Mouse (Mus musculus): ENCODE data around the gene Rftn2. TPM values are rescaled to one million over a fixed set of nuclear protein-coding genes. Genes with fewer than 3 reads are reported as not detected.

The Rftn2 gene
- polyA plus RNA-seq, 1 experiment: 41.0 TPM

DNA sequence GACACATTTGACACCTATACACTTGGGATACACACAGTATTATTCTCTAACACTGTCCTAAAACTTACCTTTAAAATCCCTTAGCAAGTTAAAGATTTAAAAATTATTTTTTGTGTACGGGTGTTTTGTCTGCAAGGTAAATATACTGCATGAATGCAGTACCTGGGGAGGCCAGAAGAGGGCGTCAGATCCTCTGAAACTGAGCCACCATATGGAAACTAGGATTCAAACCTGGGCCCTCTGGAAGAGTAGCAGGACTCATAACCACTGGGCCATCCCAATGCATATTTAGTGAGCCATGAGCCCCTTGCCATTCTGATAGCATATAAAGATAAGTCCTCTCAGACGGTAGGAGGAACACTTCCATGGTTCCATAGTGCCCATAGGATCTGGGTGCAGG, 33.8 kb downstream of the Rftn2 start:
- TF ChIP-seq POLR2A (IDR thresholded peaks at IDR 0.05; ENCODE audit: insufficient read length, low read depth) (no peak), E2F4 (IDR thresholded peaks at IDR 0.05; ENCODE audit: insufficient read depth) (no peak), SRF (IDR thresholded peaks at IDR 0.05; ENCODE audit: control insufficient read depth, insufficient read length, low read depth) (no peak), TCF12 (IDR thresholded peaks at IDR 0.05; ENCODE audit: insufficient read depth, poor library complexity, severe bottlenecking) (no peak), REST (IDR thresholded peaks at IDR 0.05; ENCODE audit: insufficient read depth, insufficient read length) (no peak), MYOD1 (IDR thresholded peaks at IDR 0.05; ENCODE audit: control insufficient read depth in 1 of 3, insufficient read length in 2 of 3, low read depth in 2 of 3) (no peak), MYOG (IDR thresholded peaks at IDR 0.05; ENCODE audit: control insufficient read depth in 1 of 3, insufficient read depth in 1 of 3, insufficient read length in 2 of 3, low read depth in 2 of 3) (no peak), MAX (IDR thresholded peaks at IDR 0.05; ENCODE audit: low read depth) (no peak)
- peaks cover 4% of the 10 kb centered on the region for H3K36me3 ChIP-seq (ENCODE audit: control insufficient read depth, insufficient read depth)
- no peak overlapping the region for H3ac ChIP-seq (ENCODE audit: control insufficient read depth, insufficient read length)
- H3K79me2 ChIP-seq (ENCODE audit: control insufficient read depth, insufficient read depth): no peaks in the 10 kb centered on the region
- no peak overlapping the region for H3K4me3 ChIP-seq
- H3K27me3 ChIP-seq (ENCODE audit: control insufficient read depth, insufficient read depth, insufficient read length): no peaks in the 10 kb centered on the region
- H3K4me2 ChIP-seq (ENCODE audit: low read depth): no peak overlapping the region

DNA sequence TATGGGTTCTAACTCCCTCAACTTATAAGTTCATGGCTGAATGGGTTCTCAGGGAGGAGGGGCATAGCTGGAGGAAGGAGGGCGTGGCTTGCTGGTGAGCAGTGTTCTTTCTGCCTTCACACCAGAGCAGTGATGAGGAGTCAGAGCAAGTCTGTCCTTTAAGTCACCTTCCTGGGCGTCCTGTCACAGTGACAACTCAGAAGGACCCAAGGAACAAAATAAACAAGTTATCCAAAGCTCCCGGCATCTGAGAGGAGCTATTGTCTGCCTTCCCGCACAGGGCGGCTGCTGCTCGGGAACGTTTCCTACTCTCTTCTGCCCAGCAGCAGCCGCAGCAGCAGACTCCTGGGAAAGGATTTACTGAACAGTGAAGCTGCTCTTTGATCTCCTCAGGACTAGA, 34.6 kb downstream of the Rftn2 start:
- Histone ChIP-seq H3ac (ENCODE audit: control insufficient read depth, insufficient read length) (no peak overlapping the region), H3K79me2 (ENCODE audit: control insufficient read depth, insufficient read depth) (no peaks in the 10 kb centered on the region), H3K27me3 (ENCODE audit: control insufficient read depth, insufficient read depth, insufficient read length) (no peaks in the 10 kb centered on the region), H3K4me2 (ENCODE audit: low read depth) (no peak overlapping the region), H3K36me3 (ENCODE audit: control insufficient read depth, insufficient read depth) (peaks cover 4% of the 10 kb centered on the region), H3K4me3 (no peak overlapping the region)
- TF ChIP-seq USF1 (IDR thresholded peaks at IDR 0.05; ENCODE audit: low read depth) (no peak), SRF (IDR thresholded peaks at IDR 0.05; ENCODE audit: control insufficient read depth, insufficient read length, low read depth) (no peak), TCF12 (IDR thresholded peaks at IDR 0.05; ENCODE audit: insufficient read depth, poor library complexity, severe bottlenecking) (no peak), MAX (IDR thresholded peaks at IDR 0.05; ENCODE audit: low read depth) (no peak), POLR2AphosphoS2 (IDR thresholded peaks at IDR 0.05; ENCODE audit: insufficient read length, low read depth) (no peak), E2F4 (IDR thresholded peaks at IDR 0.05; ENCODE audit: insufficient read depth) (no peak), CEBPB (IDR thresholded peaks at IDR 0.05; ENCODE audit: insufficient read depth, poor library complexity, severe bottlenecking) (no peak), TCF3 (IDR thresholded peaks at IDR 0.05; ENCODE audit: insufficient read length, low read depth) (no peak), REST (IDR thresholded peaks at IDR 0.05; ENCODE audit: insufficient read depth, insufficient read length) (no peak), MYOD1 (IDR thresholded peaks at IDR 0.05; ENCODE audit: control insufficient read depth in 1 of 3, insufficient read length in 2 of 3, low read depth in 2 of 3) (no peak), POLR2A (IDR thresholded peaks at IDR 0.05; ENCODE audit: insufficient read length, low read depth) (no peak), MYOG (IDR thresholded peaks at IDR 0.05; ENCODE audit: control insufficient read depth in 1 of 3, insufficient read depth in 1 of 3, insufficient read length in 2 of 3, low read depth in 2 of 3) (no peak)

DNA sequence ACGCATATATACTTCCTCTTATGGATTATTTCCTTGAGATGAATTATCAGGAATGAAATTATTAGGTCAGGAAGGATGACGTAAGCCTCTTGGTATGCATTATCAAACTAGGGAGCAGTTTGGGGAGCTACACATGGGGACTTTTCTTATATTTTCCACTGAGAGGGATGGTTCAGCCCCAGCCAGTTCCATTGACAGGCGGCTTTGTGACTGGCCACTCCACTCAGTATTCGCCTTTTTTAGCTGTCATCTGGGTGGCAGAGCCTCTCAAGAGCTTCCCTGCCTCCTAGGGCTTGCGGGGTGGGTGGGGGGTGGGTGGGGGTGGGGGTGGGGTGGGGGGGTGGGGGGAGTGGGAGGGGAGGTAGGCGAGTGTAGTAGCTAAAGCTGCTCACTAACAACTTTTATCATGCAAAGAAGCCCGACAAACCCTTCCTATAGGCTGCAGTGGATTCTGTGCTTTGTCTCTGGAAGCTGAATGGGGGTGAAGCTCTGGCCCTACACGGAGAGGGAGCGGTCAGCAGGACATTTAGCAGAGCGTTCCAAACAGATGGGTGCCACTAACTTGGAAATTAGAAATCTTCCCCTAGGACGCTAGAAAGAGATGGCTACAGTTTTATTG, 39.9 kb downstream of the Rftn2 start:
- H3K79me2 ChIP-seq (ENCODE audit: control insufficient read depth, insufficient read depth): no peaks in the 10 kb centered on the region
- no peak for TF ChIP-seq MAX (IDR thresholded peaks at IDR 0.05; ENCODE audit: low read depth)
- no peak overlapping the region for H3K4me2 ChIP-seq (ENCODE audit: low read depth)
- peaks cover 16% of the 10 kb centered on the region for H3K36me3 ChIP-seq (ENCODE audit: control insufficient read depth, insufficient read depth)
- no peaks in the 10 kb centered on the region for H3K27me3 ChIP-seq (ENCODE audit: control insufficient read depth, insufficient read depth, insufficient read length)
- H3ac ChIP-seq (ENCODE audit: control insufficient read depth, insufficient read length): no peak overlapping the region
- no peak overlapping the region for H3K4me3 ChIP-seq

DNA sequence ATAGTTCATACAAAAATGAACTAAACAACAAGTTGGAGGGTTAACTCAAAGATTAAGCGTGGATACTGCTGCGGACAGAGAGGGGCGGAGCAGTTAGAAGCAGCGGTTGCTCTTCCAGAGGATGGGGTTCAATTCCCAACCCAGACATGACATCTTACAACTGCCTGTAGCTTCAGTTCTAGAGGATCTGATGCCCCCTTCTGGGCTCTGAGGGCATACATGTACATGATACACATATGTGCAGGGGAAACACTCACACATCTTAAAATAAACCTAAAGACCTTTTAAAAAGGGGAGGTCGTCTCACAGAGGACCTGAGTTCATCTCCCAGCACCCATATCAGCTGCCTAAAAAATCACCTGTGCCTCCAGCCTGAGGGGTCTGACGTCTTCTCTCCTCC, 40.9 kb downstream of the Rftn2 start:
- no peak overlapping the region for H3K4me3 ChIP-seq
- no peaks in the 10 kb centered on the region for H3K79me2 ChIP-seq (ENCODE audit: control insufficient read depth, insufficient read depth)
- TF ChIP-seq MYOG (IDR thresholded peaks at IDR 0.05; ENCODE audit: control insufficient read depth in 1 of 3, insufficient read depth in 1 of 3, insufficient read length in 2 of 3, low read depth in 2 of 3) (no peak), TCF12 (IDR thresholded peaks at IDR 0.05; ENCODE audit: insufficient read depth, poor library complexity, severe bottlenecking) (no peak), TCF3 (IDR thresholded peaks at IDR 0.05; ENCODE audit: insufficient read length, low read depth) (no peak), POLR2A (IDR thresholded peaks at IDR 0.05; ENCODE audit: insufficient read length, low read depth) (no peak), MAX (IDR thresholded peaks at IDR 0.05; ENCODE audit: low read depth) (no peak), E2F4 (IDR thresholded peaks at IDR 0.05; ENCODE audit: insufficient read depth) (no peak), USF1 (IDR thresholded peaks at IDR 0.05; ENCODE audit: low read depth) (no peak), CEBPB (IDR thresholded peaks at IDR 0.05; ENCODE audit: insufficient read depth, poor library complexity, severe bottlenecking) (no peak), MYOD1 (IDR thresholded peaks at IDR 0.05; ENCODE audit: control insufficient read depth in 1 of 3, insufficient read length in 2 of 3, low read depth in 2 of 3) (no peak), SRF (IDR thresholded peaks at IDR 0.05; ENCODE audit: control insufficient read depth, insufficient read length, low read depth) (no peak), REST (IDR thresholded peaks at IDR 0.05; ENCODE audit: insufficient read depth, insufficient read length) (no peak)
- H3K27me3 ChIP-seq (ENCODE audit: control insufficient read depth, insufficient read depth, insufficient read length): no peaks in the 10 kb centered on the region
- peaks cover 26% of the 10 kb centered on the region for H3K36me3 ChIP-seq (ENCODE audit: control insufficient read depth, insufficient read depth)
- no peak overlapping the region for H3ac ChIP-seq (ENCODE audit: control insufficient read depth, insufficient read length)
- no peak overlapping the region for H3K4me2 ChIP-seq (ENCODE audit: low read depth)

DNA sequence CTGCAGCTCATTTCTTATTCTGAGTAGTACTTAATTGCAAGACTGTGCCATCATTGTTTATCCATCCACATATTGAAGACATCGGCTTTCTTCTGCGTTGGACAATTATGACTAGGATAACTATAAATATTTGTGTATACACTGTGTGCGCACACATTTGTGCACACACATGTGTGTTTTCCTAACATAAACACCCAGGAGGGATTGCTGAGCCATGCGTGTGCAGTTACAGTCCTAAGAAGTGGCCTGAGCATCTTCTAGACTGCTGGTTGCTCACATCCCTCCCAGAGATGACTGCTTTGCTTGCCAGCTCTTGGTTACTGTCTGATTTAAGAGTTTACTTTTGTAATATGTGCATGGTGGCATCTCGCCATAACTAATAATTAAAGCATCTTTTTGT, 44.2 kb downstream of the Rftn2 start:
- no peaks in the 10 kb centered on the region for H3K79me2 ChIP-seq (ENCODE audit: control insufficient read depth, insufficient read depth)
- no peak overlapping the region for H3K4me2 ChIP-seq (ENCODE audit: low read depth)
- peaks cover 40% of the 10 kb centered on the region for H3K36me3 ChIP-seq (ENCODE audit: control insufficient read depth, insufficient read depth)
- no peak overlapping the region for H3ac ChIP-seq (ENCODE audit: control insufficient read depth, insufficient read length)
- no peaks in the 10 kb centered on the region for H3K27me3 ChIP-seq (ENCODE audit: control insufficient read depth, insufficient read depth, insufficient read length)
- no peak overlapping the region for H3K4me3 ChIP-seq
- TF ChIP-seq MAX (IDR thresholded peaks at IDR 0.05; ENCODE audit: low read depth): no peak
- TF ChIP-seq SRF (IDR thresholded peaks at IDR 0.05; ENCODE audit: control insufficient read depth, insufficient read length, low read depth): no peak
- no peak for TF ChIP-seq TCF12 (IDR thresholded peaks at IDR 0.05; ENCODE audit: insufficient read depth, poor library complexity, severe bottlenecking)
- no peak for TF ChIP-seq MYOD1 (IDR thresholded peaks at IDR 0.05; ENCODE audit: control insufficient read depth in 1 of 3, insufficient read length in 2 of 3, low read depth in 2 of 3)
- no peak for TF ChIP-seq MYOG (IDR thresholded peaks at IDR 0.05; ENCODE audit: control insufficient read depth in 1 of 3, insufficient read depth in 1 of 3, insufficient read length in 2 of 3, low read depth in 2 of 3)
- no peak for TF ChIP-seq POLR2A (IDR thresholded peaks at IDR 0.05; ENCODE audit: insufficient read length, low read depth)
- TF ChIP-seq POLR2AphosphoS2 (IDR thresholded peaks at IDR 0.05; ENCODE audit: insufficient read length, low read depth): no peak
- TF ChIP-seq CEBPB (IDR thresholded peaks at IDR 0.05; ENCODE audit: insufficient read depth, poor library complexity, severe bottlenecking): no peak
